Mouse (Mus musculus) urinary bladder, adult 18-20 months (tissue): Measurements from ENCODE around the gene Adgrb3.
A peak's percentile ranks its signal among the peaks of the same experiment; 100 is the strongest.

Experiments
- DNase-seq, 2 experiments: peaks; one replicate each; pipeline ENCODE4 v3.0.0; 2022; ENCODE audit warnings: low spot score in 2 of 2, mixed read lengths in 2 of 2

The Adgrb3 gene

GRCm38 (mm10) chr1:25281471-25281870, 548.0 kb downstream of the Adgrb3 start:
- DNase-seq: no peak

- no peak for DNase-seq
Measured at GRCm38 (mm10) chr1:25250562-25250961, 578.9 kb downstream of the Adgrb3 start.

- no peak for DNase-seq
Measured at GRCm38 (mm10) chr1:25242436-25242835, 587.1 kb downstream of the Adgrb3 start.

GRCm38 (mm10) chr1:25229245-25229750, 600.2 kb downstream of the Adgrb3 start:
- no peak for DNase-seq

- DNase-seq: peak; percentile 15 to 45
Measured at GRCm38 (mm10) chr1:25228381-25229244, 600.9 kb downstream of the Adgrb3 start.

- DNase-seq: no peak
Measured at GRCm38 (mm10) chr1:25227880-25228279, 601.6 kb downstream of the Adgrb3 start.

- DNase-seq: no peak
Measured at GRCm38 (mm10) chr1:25204636-25205035, 624.9 kb downstream of the Adgrb3 start.

- no peak for DNase-seq
Measured at GRCm38 (mm10) chr1:25199392-25199791, 630.1 kb downstream of the Adgrb3 start.

GRCm38 (mm10) chr1:25191986-25192385, 637.5 kb downstream of the Adgrb3 start:
- DNase-seq: no peak

- no peak for DNase-seq
Measured at GRCm38 (mm10) chr1:25189261-25189660, 640.2 kb downstream of the Adgrb3 start.

GRCm38 (mm10) chr1:25185909-25186308, 643.6 kb downstream of the Adgrb3 start:
- no peak for DNase-seq

GRCm38 (mm10) chr1:25181881-25182280, 647.6 kb downstream of the Adgrb3 start:
- no peak for DNase-seq

- no peak for DNase-seq
Measured at GRCm38 (mm10) chr1:25180615-25181014, 648.9 kb downstream of the Adgrb3 start.

- DNase-seq: no peak
Measured at GRCm38 (mm10) chr1:25179860-25180582, 649.5 kb downstream of the Adgrb3 start.

GRCm38 (mm10) chr1:25178347-25179130, 651.0 kb downstream of the Adgrb3 start:
- DNase-seq: no peak

GRCm38 (mm10) chr1:25167120-25167519, 662.4 kb downstream of the Adgrb3 start:
- DNase-seq: no peak

- DNase-seq: no peak
Measured at GRCm38 (mm10) chr1:25166036-25166796, 663.3 kb downstream of the Adgrb3 start.

- DNase-seq: no peak
Measured at GRCm38 (mm10) chr1:25163561-25163960, 665.9 kb downstream of the Adgrb3 start.

GRCm38 (mm10) chr1:25146206-25146605, 683.3 kb downstream of the Adgrb3 start:
- no peak for DNase-seq

- DNase-seq: no peak
Measured at GRCm38 (mm10) chr1:25132150-25132824, 697.2 kb downstream of the Adgrb3 start.

GRCm38 (mm10) chr1:25115512-25115911, 714.0 kb downstream of the Adgrb3 start:
- no peak for DNase-seq
